In genomic region chr6:90707143-90707542, GRCm38 (mm10) we compare ENCODE assay signal across 8 mouse cellular contexts.
DNase-seq lines count a peak whose midpoint lies in the region; ATAC-seq and TF ChIP-seq lines count a peak whose summit lies in the region.

No protein-coding gene starts in this region.

- H3K9ac ChIP-seq in forebrain, postnatal 0 days, result no peak overlapping the region
- no peak overlapping the region for H3K9ac ChIP-seq in forebrain, embryonic 11.5 days (ENCODE audit: low read length)
- H3K9ac ChIP-seq in heart, embryonic 11.5 days (ENCODE audit: low read depth, low read length), result no peak overlapping the region
- no peak overlapping the region for H3K9ac ChIP-seq in liver, embryonic 11.5 days (ENCODE audit: low read depth, low read length)

- no peaks in the 10 kb centered on the region for H3K36me3 ChIP-seq in forebrain, postnatal 0 days (ENCODE audit: insufficient read depth)
- H3K36me3 ChIP-seq in forebrain, embryonic 11.5 days (ENCODE audit: control insufficient read depth, insufficient read depth, low read length), result no peaks in the 10 kb centered on the region
- H3K36me3 ChIP-seq in heart, embryonic 11.5 days (ENCODE audit: control insufficient read depth, insufficient read depth, low read length), result no peaks in the 10 kb centered on the region
- no peaks in the 10 kb centered on the region for H3K36me3 ChIP-seq in liver, embryonic 11.5 days (ENCODE audit: control insufficient read depth, insufficient read depth, low read length)

- no peak for TF ChIP-seq CTCF in forebrain, postnatal 0 days (IDR thresholded peaks at IDR 0.05; ENCODE audit: low read depth)

- H3K27me3 ChIP-seq in forebrain, postnatal 0 days (ENCODE audit: insufficient read depth, low read length), result no peaks in the 10 kb centered on the region
- no peaks in the 10 kb centered on the region for H3K27me3 ChIP-seq in forebrain, embryonic 11.5 days (ENCODE audit: control insufficient read depth, insufficient read depth, low read length)
- H3K27me3 ChIP-seq in heart, embryonic 11.5 days (ENCODE audit: control insufficient read depth, insufficient read depth, low read length), result no peaks in the 10 kb centered on the region
- no peaks in the 10 kb centered on the region for H3K27me3 ChIP-seq in liver, embryonic 11.5 days (replicated peaks; ENCODE audit: control insufficient read depth, insufficient read depth, low read length)

- no peak overlapping the region for H3K4me2 ChIP-seq in forebrain, postnatal 0 days (ENCODE audit: low read depth)
- H3K4me2 ChIP-seq in forebrain, embryonic 11.5 days (ENCODE audit: low read depth, low read length, severe bottlenecking), result no peak overlapping the region
- H3K4me2 ChIP-seq in heart, embryonic 11.5 days, result no peak overlapping the region
- no peak overlapping the region for H3K4me2 ChIP-seq in liver, embryonic 11.5 days

- ATAC-seq in forebrain, postnatal 0 days, result no peak
- ATAC-seq in forebrain, embryonic 11.5 days (replicated peaks; ENCODE audit: low FRiP score), result no peak
- ATAC-seq in heart, embryonic 11.5 days (replicated peaks; ENCODE audit: insufficient number of reproducible peaks, low FRiP score, low TSS enrichment), result no peak; the same call in 1 of the 2 replicates
- 0 out of 2 replicates have a peak, but pooled peaks have one; percentile 17 for ATAC-seq in liver, embryonic 11.5 days (replicated peaks; ENCODE audit: low FRiP score)

- H3K4me1 ChIP-seq in forebrain, postnatal 0 days (ENCODE audit: insufficient read depth), result peaks cover 34% of the 10 kb centered on the region
- peaks cover 15% of the 10 kb centered on the region for H3K4me1 ChIP-seq in forebrain, embryonic 11.5 days (replicated peaks; ENCODE audit: control insufficient read depth, insufficient read depth, low read length)
- H3K4me1 ChIP-seq in heart, embryonic 11.5 days (ENCODE audit: control insufficient read depth, insufficient read depth, low read length), result peaks cover 91% of the 10 kb centered on the region
- H3K4me1 ChIP-seq in liver, embryonic 11.5 days (replicated peaks; ENCODE audit: control insufficient read depth, insufficient read depth, low read length), result peaks cover 81% of the 10 kb centered on the region

- H3K9me3 ChIP-seq in forebrain, postnatal 0 days (ENCODE audit: low read length), result no peaks in the 10 kb centered on the region
- no peaks in the 10 kb centered on the region for H3K9me3 ChIP-seq in forebrain, embryonic 11.5 days (ENCODE audit: control insufficient read depth, low read length)
- H3K9me3 ChIP-seq in heart, embryonic 11.5 days (replicated peaks; ENCODE audit: control insufficient read depth, low read length), result no peaks in the 10 kb centered on the region
- no peaks in the 10 kb centered on the region for H3K9me3 ChIP-seq in liver, embryonic 11.5 days (ENCODE audit: control insufficient read depth, low read length)

- no peak for DNase-seq in forebrain, postnatal 0 days
- no peak for DNase-seq in forebrain, embryonic 11.5 days (ENCODE audit: low spot score)
- peak; percentile 75 for DNase-seq in adipocyte (ENCODE audit: low spot score)
- no peak for DNase-seq in liver, embryonic 11.5 days (ENCODE audit: low spot score)
- no peak for DNase-seq in frontal cortex, postnatal 10 days (ENCODE audit: low spot score in 2 of 2)
- DNase-seq in cerebellum, adult 11 months, result no peak
- no peak for DNase-seq in thymus, postnatal 0 days (ENCODE audit: low spot score)

- 0 out of 2 replicates have a peak overlapping the region, but pooled peaks have one; percentile 45 for H3K27ac ChIP-seq in forebrain, postnatal 0 days (ENCODE audit: low read depth, low read length)
- H3K27ac ChIP-seq in forebrain, embryonic 11.5 days (ENCODE audit: low read depth, low read length), result no peak overlapping the region
- H3K27ac ChIP-seq in heart, embryonic 11.5 days (ENCODE audit: low read depth, low read length), result peak overlapping the region; percentile 25; the same call in 1 of the 2 replicates
- 0 out of 2 replicates have a peak overlapping the region, but pooled peaks have one; percentile 1 for H3K27ac ChIP-seq in liver, embryonic 11.5 days (ENCODE audit: low read depth, low read length)

- 76% methylated on average over 4 of the region's 4 CpGs for WGBS in forebrain, postnatal 0 days
- WGBS in forebrain, embryonic 11.5 days, result 92% methylated on average over 4 of the region's 4 CpGs
- WGBS in heart, embryonic 11.5 days (ENCODE audit: insufficient replicate concordance), result 85% methylated on average over 4 of the region's 4 CpGs
- 71% methylated on average over 4 of the region's 4 CpGs for WGBS in liver, embryonic 11.5 days

- H3K4me3 ChIP-seq in forebrain, postnatal 0 days (ENCODE audit: low read depth, low read length), result no peak overlapping the region
- H3K4me3 ChIP-seq in forebrain, embryonic 11.5 days (ENCODE audit: low read depth, low read length), result no peak overlapping the region
- no peak overlapping the region for H3K4me3 ChIP-seq in heart, embryonic 11.5 days (ENCODE audit: low read depth, low read length)
- H3K4me3 ChIP-seq in liver, embryonic 11.5 days (ENCODE audit: low read depth, low read length), result no peak overlapping the region
